Mouse (Mus musculus): ENCODE data around the gene Efhc1.

DNA sequence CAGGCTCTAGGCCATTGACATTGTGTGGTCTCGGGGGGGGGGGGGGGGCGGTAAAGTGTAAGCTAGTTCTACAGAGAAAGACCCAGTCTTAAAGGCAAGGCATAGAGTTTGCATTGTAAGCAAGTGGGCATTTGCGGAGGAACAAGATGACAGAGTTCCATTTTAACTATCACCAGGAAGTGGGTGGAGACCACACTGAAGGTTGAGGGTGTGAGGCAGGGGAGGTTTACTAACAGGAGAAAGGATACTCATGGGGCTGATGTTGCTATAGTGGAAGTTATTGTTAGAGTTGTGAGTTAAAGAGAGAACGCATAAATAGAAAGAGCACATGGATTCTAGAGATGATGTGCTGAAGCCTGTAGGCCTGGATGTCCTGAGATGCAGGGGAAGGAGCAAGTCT, 25.1 kb upstream of the Efhc1 start:
- no peak for TF ChIP-seq CTCF (IDR thresholded peaks at IDR 0.05; ENCODE audit: borderline replicate concordance, control insufficient read depth, extremely low read depth, insufficient read depth, low read length, poor library complexity)
- TF ChIP-seq POLR2A (IDR thresholded peaks at IDR 0.05; ENCODE audit: control insufficient read depth, extremely low read depth, insufficient read depth, low read length, poor library complexity), result no peak

Data from thymus, adult 2 months (tissue).